In the genomic region with DNA sequence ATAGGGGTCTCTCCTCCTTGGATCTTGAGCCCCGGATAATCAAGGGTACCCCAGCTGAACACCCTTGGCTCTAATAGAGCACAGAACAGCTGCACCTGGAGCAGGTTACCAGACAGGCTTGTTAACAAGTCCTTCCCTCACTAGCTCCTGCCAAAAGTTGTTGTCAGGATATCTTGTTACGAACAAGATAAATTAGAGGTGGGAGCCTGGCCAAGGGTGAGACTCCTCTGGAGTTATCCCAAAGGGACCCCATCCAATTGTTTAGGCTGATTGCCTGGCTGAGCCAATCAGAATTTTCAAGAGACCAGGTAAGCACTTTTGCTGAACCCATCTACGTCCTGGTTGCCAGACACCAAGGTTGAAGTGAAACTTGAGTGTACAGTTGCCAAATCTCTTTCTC, we compare ENCODE assay signal across 18 mouse cellular contexts.
DNase-seq lines count a peak whose midpoint lies in the region; ATAC-seq and TF ChIP-seq lines count a peak whose summit lies in the region.
"Had no signal": no experiment of that assay in that cellular context is flagged by ENCODE, and none has a peak within 500 bp of the region (broad histone marks: within the 10 kb centered on the region; RNA-seq: fewer than 3 reads in every experiment).

No protein-coding gene starts in this region.

- H3K27ac ChIP-seq in liver, adult 2 months (replicated peaks; ENCODE audit: insufficient read depth, low read depth, low read length) = peak overlapping the region; percentile 83
- no peak overlapping the region for H3K27ac ChIP-seq in liver, embryonic 12.5 days
- no peak overlapping the region for H3K27ac ChIP-seq in thymus, adult 2 months (ENCODE audit: control insufficient read depth, insufficient read depth, low read length)
- H3K27ac ChIP-seq: embryonic facial prominence, embryonic 12.5 days; heart, embryonic 13.5 days; liver, embryonic 15.5 days had no signal

- H3K4me2 ChIP-seq in liver, embryonic 12.5 days = no peak overlapping the region
- H3K4me2 ChIP-seq: embryonic facial prominence, embryonic 12.5 days; heart, embryonic 13.5 days; liver, embryonic 15.5 days had no signal

- H3K4me1 ChIP-seq in liver, adult 2 months (ENCODE audit: control insufficient read depth, insufficient read depth, low read length) = peaks cover 15% of the 10 kb centered on the region
- no peaks in the 10 kb centered on the region for H3K4me1 ChIP-seq in liver, embryonic 12.5 days
- peaks cover 4% of the 10 kb centered on the region; the same call in 1 of the 2 replicates for H3K4me1 ChIP-seq in thymus, adult 2 months (replicated peaks; ENCODE audit: control insufficient read depth, insufficient read depth, low read length)
- H3K4me1 ChIP-seq: embryonic facial prominence, embryonic 12.5 days; liver, embryonic 15.5 days; megakaryocyte, embryonic 14.5 days had no signal

- no peak overlapping the region for H3K9ac ChIP-seq in liver, adult 2 months (ENCODE audit: low read depth, low read length)
- no peak overlapping the region for H3K9ac ChIP-seq in liver, embryonic 12.5 days
- H3K9ac ChIP-seq: embryonic facial prominence, embryonic 12.5 days; heart, embryonic 13.5 days; liver, embryonic 15.5 days had no signal

- TF ChIP-seq CTCF in liver, adult 2 months (IDR thresholded peaks at IDR 0.05; ENCODE audit: low read depth, low read length) = no peak
- TF ChIP-seq CTCF in thymus, adult 2 months (IDR thresholded peaks at IDR 0.05; ENCODE audit: borderline replicate concordance, control insufficient read depth, extremely low read depth, insufficient read depth, low read length, poor library complexity) = no peak

- no peak overlapping the region for H3K4me3 ChIP-seq in liver, adult 2 months (ENCODE audit: insufficient read depth, low read depth, low read length)
- H3K4me3 ChIP-seq in liver, embryonic 12.5 days = no peak overlapping the region
- H3K4me3 ChIP-seq in thymus, adult 2 months (ENCODE audit: control insufficient read depth, insufficient read depth, low read length) = no peak overlapping the region
- H3K4me3 ChIP-seq: embryonic facial prominence, embryonic 12.5 days; heart, embryonic 13.5 days; liver, embryonic 15.5 days; megakaryocyte, embryonic 14.5 days had no signal

- peak; percentile 6 for DNase-seq in adrenal gland, adult 2 months
- DNase-seq in adrenal gland, postnatal 10 days = no peak
- peak; percentile 79 for DNase-seq in heart, adult 11 months
- DNase-seq in heart, adult 8-10 months (ENCODE audit: low spot score) = no peak
- DNase-seq in liver, adult 2 months (ENCODE audit: extremely low read depth, low read depth, low spot score) = peak; percentile 86
- peak; percentile 37 for DNase-seq in gonadal fat pad, adult 2 months (ENCODE audit: low read depth)
- no peak for DNase-seq in thymus, adult 2 months
- DNase-seq: adrenal gland, adult 8-10 months; gastrocnemius, postnatal 10 days; lung, postnatal 14 days; spleen, adult 18-20 months; thymus, postnatal 36 days had no signal

- H3K27me3 ChIP-seq in liver, adult 2 months (ENCODE audit: control insufficient read depth, insufficient read depth, low read length) = no peaks in the 10 kb centered on the region
- no peaks in the 10 kb centered on the region for H3K27me3 ChIP-seq in liver, embryonic 12.5 days (replicated peaks)
- no peaks in the 10 kb centered on the region for H3K27me3 ChIP-seq in thymus, adult 2 months (ENCODE audit: control insufficient read depth, insufficient read depth, low read length)
- H3K27me3 ChIP-seq: embryonic facial prominence, embryonic 12.5 days; heart, embryonic 13.5 days; liver, embryonic 15.5 days; megakaryocyte, embryonic 14.5 days had no signal

- WGBS in liver, adult 2 months = 21% methylated on average over 3 of the region's 3 CpGs
- 57% methylated on average over 3 of the region's 3 CpGs for WGBS in liver, embryonic 12.5 days (ENCODE audit: insufficient replicate concordance)
- WGBS in thymus, adult 2 months = 93% methylated on average over 3 of the region's 3 CpGs

- no peaks in the 10 kb centered on the region for H3K36me3 ChIP-seq in liver, adult 2 months (ENCODE audit: control insufficient read depth, insufficient read depth, low read length)
- no peaks in the 10 kb centered on the region for H3K36me3 ChIP-seq in liver, embryonic 12.5 days
- no peaks in the 10 kb centered on the region for H3K36me3 ChIP-seq in thymus, adult 2 months (ENCODE audit: control insufficient read depth, insufficient read depth, low read length)
- H3K36me3 ChIP-seq: embryonic facial prominence, embryonic 12.5 days; heart, embryonic 13.5 days; liver, embryonic 15.5 days had no signal

- ATAC-seq in liver, embryonic 12.5 days = no peak
- ATAC-seq: intestine, embryonic 16.5 days had no signal

- no peaks in the 10 kb centered on the region for H3K79me2 ChIP-seq in liver, adult 2 months (ENCODE audit: control insufficient read depth, insufficient read depth, low read length)

- no peak for TF ChIP-seq POLR2A in liver, adult 2 months (IDR thresholded peaks at IDR 0.05; ENCODE audit: extremely low read depth, insufficient read depth, low read length)
- TF ChIP-seq POLR2A in thymus, adult 2 months (IDR thresholded peaks at IDR 0.05; ENCODE audit: control insufficient read depth, extremely low read depth, insufficient read depth, low read length, poor library complexity) = no peak

- no peaks in the 10 kb centered on the region for H3K9me3 ChIP-seq in liver, embryonic 12.5 days (replicated peaks)
- H3K9me3 ChIP-seq: liver, embryonic 15.5 days had no signal

Comparison
In these comparisons a context has a peak if more than half of its experiments do, and no peak if none do; other contexts are left out.
1. DNase-seq: peak in adrenal gland, adult 2 months (single experiment), heart, adult 11 months (single experiment), liver, adult 2 months (single experiment) and gonadal fat pad, adult 2 months (single experiment); none in adrenal gland, postnatal 10 days (single experiment), heart, adult 8-10 months (single experiment) and thymus, adult 2 months (single experiment).